Mouse (Mus musculus) skeletal muscle tissue, adult 2 months (tissue): ENCODE results near the gene Rps6kb2.

Source experiments
- DNase-seq: peaks from one replicate; pipeline ENCODE4 v3.0.0-alpha.2; 2012; ENCODE audit warnings: low read depth, low spot score

Gene Rps6kb2

GRCm38 (mm10) chr19:4162646-4163542 lies at the start of gene Rps6kb2:
TSS of gene Rps6kb2 (minus strand) at chr19:4163354.
- peak; percentile 98 for DNase-seq

GRCm38 (mm10) chr19:4211891-4212588 lies 48.9 kb upstream of the Rps6kb2 start:
- DNase-seq, result no peak

GRCm38 (mm10) chr19:4208563-4208962 lies 45.4 kb upstream of the Rps6kb2 start:
- no peak for DNase-seq

- peak; percentile 69 for DNase-seq
These were observed 43.8 kb upstream of the Rps6kb2 start for GRCm38 (mm10) chr19:4206971-4207370.

- DNase-seq, result no peak
These were observed 41.7 kb upstream of the Rps6kb2 start for GRCm38 (mm10) chr19:4204889-4205288.

DNA sequence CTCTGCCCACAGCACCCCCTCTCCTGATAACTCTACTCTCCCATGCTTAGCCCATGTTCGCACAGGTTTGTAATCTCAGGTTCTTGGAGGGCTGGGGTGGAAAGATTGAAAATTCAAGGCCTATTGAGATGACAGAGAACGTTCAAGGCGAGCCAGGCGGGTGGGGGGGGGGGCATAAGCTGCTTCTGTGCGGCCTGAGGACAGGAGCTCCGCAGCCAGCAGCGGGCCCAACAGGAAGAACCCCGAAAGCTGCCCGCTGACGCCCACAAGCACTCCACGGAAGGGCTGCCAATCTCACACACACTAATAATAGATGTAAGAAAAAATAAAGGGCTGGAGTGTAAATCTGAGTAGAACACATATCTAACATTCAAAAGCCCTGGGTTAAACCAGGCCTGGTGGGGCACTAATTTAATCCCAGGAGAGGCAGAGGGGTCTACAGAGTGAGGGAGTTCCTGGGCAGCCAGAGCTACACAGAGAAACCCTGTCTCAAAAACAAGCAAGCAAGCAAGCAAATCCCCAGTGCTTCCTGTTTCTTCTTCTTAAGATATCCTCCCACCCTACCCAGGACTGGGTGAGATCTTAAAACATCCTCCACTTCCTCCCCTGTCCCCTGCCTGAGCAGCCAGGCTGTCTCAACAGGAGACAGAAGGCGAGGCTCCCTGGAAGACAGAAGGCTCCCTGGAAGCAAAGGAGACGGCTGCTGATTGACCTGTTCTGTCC lies 40.6 kb upstream of the Rps6kb2 start:
- DNase-seq, result no peak

- DNase-seq, result no peak
These were observed 40.0 kb upstream of the Rps6kb2 start for GRCm38 (mm10) chr19:4203148-4203547.

GRCm38 (mm10) chr19:4202149-4202548 lies 39.0 kb upstream of the Rps6kb2 start:
- DNase-seq, result no peak

DNA sequence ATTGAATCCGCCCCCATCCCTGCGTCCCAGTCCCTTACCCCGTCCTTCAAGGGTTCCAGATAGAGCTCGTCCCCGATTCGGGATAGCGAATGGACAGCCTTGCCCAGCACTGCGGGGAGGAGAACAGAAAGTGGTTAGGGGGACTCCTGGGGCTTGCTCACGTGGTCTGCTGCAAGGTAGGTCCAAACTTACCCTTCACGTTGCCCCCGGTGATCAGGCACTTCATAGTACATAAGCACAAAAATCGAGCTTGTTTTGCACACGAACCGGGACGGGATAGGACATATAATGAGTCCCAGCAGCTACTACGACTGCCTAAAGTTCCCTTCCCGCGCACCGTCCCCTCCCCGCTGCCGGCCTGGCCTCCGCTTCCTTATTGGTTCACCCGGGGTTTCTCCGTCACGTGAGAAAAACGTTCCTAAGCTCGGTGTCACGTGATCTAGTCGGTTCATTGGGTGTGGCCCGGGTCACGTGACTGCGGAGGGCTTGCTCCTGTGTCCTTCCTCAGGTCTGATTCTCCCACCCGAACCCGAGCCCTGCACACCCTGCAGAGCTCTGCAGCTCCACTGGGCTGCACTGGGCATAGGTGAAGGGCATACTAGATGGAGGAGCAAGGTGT lies 38.2 kb upstream of the Rps6kb2 start, which contains the start of gene Rad9a:
Gene Rad9a (minus strand): TSS at position 372 of the 619 bp plus-strand sequence.
- DNase-seq, result peak; percentile 97

DNA sequence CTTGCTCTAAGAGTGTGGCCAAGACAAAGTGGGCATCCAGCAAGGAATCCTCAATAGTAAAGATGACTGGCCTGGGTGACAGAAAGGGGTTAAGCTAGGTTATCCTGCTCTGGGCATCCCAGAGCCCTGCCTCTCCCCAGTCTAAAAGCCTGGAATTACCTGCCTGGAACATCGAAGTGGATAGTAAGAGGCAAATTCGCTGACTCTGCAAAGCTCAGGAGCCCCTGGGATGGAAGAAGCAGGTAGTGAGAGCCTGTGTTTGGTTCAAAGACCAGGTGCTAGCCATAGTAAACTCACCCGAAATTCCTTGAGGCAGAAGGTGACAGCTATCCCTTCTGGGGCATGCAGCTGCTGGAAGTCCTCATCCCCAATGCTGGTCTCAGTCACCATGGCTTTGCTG lies 34.0 kb upstream of the Rps6kb2 start:
- no peak for DNase-seq

DNA sequence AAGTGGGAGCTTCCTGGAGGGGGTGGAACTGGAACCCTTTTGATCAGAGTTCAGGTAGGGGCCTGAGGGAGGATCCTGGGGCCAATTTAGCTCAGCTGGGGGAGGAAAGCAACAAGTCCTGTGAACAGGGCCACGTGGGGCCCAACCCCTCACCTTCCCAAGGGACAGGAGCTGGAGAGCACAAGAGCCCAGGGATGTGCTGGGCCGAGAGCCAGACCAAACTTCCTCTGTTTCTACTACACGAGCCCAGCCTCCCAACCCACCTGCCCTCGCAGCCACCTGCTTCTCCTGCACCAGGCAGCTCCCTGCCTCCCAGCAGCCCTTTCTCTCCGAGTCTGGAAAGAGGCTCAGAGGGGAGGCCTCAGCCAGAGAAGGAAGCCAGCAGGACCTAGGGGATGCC lies 33.4 kb upstream of the Rps6kb2 start:
- DNase-seq, result no peak

- no peak for DNase-seq
These were observed 32.9 kb upstream of the Rps6kb2 start for GRCm38 (mm10) chr19:4196048-4196447.

GRCm38 (mm10) chr19:4194776-4195650 lies 31.9 kb upstream of the Rps6kb2 start:
- DNase-seq, result no peak

DNA sequence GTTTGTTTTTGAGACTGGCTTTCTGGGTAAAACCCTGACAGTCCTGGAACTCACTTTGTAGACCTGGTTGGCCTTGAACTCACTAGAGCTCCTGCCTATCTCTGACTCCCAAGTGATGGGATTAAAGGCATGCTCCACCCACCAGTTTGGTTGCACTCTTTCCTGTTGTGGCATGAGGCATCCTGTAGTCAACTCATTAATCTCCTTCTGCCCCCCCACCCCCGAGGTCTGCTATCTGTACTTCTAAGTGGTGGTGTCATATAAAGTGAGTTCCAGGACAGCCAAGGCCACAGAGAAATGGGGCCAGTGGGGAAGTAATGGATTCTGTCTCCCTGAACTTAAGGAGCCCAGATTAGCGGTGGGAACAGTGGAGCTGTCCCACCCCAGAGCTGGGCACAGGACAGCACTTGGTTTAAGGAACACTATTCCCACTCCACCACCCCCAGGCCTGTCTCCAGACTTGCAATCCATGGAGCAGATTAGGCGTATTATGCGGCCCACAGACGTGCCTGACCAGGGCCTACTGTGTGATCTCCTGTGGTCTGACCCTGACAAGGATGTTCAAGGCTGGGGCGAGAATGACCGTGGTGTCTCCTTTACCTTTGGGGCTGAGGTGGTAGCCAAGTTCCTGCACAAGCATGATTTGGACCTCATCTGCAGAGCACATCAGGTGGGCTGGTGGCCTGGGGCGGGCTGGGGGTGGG lies 31.0 kb upstream of the Rps6kb2 start:
- no peak for DNase-seq

GRCm38 (mm10) chr19:4193129-4193528 lies 30.0 kb upstream of the Rps6kb2 start:
- no peak for DNase-seq

DNA sequence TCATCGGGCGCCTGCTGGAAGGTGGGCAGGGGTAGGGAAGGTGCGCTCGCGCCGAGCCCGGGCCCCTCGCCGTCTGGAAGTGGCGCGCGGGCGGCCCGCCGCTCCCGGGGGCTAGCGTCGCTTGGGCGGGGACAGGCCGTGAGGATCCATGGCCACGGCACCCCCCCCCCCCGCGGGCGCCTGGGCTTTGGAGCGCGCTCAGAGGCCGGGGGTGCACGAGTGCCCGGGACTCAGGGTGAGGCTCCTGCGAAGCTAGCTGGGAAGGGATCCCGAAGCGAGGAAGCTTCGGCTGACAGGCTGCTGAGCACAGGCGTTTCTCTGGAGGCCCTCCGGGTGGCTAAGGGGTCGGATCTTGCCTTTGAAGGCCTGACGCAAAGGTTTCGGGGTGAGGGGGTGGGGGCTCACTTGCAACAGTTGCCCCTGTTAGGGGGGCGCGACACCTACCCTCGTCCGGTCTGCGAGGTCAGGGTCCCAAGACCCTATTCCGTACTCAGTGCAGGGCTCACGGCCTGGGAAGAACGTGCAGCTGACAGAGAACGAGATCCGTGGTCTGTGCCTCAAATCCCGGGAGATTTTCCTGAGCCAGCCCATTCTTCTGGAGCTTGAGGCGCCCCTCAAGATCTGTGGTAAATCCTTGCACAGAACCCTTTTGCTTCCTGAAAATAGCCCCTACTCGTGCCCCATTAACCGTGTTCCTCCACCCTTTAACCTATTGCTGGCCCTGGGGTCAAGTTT lies 29.3 kb upstream of the Rps6kb2 start:
- DNase-seq, result no peak

- DNase-seq, result peak; percentile 95
These were observed 28.5 kb upstream of the Rps6kb2 start, which contains the start of gene Ppp1ca for GRCm38 (mm10) chr19:4191528-4192250. TSS of gene Ppp1ca (plus strand) at chr19:4192065.

- no peak for DNase-seq
These were observed 27.7 kb upstream of the Rps6kb2 start, which contains the start of gene Tbc1d10c for GRCm38 (mm10) chr19:4190831-4191334. TSS of gene Tbc1d10c (minus strand) at chr19:4191284.
